Mouse (Mus musculus) NIH3T3 (cell line): ENCODE measurements around the gene Unc45b.
"Not testable (repeated sequence)": the region's sequence is repeated elsewhere in the genome, so short reads cannot be mapped to it uniquely, and the experiment has no call there.

ENCODE experiments used
- DNase-seq: peaks from one replicate; pipeline ENCODE4 v3.0.0-alpha.2; 2012; ENCODE audit warnings: low read depth

The Unc45b gene

DNA sequence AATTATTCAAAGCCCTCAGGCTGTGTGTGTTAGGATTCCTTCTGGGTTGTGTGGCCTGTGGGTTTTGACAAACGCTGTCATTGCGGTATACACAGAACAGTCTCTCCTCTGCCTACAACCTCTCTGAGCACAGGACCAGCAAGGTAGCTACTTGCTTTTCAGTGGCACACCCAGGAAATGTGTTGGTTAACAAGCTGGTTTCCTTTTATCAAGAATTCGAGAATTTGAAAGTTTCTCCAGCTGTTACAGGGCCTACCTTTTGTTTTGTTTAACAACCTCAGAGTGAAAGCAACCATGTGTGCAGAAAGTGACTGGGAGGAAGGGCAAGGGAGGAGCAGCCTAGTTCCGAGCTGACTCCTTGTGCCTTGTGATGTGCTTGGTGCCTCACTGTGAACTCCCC, 37.1 kb downstream of the Unc45b start:
- DNase-seq = no peak

DNA sequence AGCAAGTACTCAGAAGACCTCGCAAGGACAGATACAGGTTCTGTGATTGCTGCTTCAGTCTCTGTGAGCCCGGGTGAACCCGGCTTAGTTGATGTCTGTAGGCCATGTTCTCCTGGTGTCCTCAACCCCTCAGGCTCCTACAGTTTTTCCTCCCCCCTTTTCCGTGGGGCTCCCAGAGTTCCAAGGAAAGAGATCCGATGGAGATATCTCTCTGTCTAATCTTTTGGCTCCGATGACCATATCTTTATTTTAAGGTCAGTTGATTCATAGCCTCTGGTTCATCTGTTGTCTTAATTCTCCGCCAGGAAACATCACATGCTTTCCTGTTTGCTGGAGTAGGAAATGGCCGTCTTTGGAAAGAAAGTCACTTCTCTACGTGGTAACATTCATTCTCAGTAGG, 38.7 kb downstream of the Unc45b start:
- no peak for DNase-seq

DNA sequence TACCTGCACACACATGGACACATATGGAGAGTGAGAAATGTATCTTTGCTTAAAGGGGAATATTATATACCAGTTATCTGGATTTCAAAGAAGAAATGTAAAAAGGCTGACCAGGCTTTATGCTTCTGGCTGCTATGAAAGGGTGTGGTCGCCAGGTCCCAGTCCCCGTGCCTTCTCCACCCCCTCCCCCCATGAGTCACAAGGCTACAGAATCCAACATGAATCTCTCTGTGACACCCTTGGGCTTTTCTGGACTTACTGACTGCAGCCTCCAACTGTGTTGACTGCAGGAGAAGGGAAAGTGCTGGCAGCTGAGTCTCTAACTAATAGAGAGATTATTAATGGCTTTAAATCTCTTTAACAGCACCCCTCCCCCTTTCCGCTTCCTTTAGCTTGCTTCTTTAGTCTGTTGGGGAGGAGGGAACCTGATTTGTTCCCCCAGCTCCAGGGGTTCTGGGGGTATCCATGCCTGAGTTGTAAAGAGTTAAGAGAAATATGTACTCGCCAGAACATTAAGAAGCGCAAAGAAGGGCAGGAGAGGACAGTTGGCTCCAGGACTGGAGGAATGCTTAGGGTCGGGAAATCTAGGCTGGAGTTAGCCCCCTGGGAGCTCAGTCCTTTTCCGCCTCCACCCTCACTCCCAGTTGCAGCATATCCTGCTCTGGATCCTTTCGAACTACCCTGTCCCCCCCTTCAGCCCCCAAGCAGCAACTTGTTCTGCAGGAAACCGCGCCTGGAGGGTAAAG, 40.6 kb downstream of the Unc45b start, which contains the start of gene Slfn5:
TSS of gene Slfn5 (plus strand) at position 614 of the 746 bp plus-strand sequence.
- no peak for DNase-seq

DNA sequence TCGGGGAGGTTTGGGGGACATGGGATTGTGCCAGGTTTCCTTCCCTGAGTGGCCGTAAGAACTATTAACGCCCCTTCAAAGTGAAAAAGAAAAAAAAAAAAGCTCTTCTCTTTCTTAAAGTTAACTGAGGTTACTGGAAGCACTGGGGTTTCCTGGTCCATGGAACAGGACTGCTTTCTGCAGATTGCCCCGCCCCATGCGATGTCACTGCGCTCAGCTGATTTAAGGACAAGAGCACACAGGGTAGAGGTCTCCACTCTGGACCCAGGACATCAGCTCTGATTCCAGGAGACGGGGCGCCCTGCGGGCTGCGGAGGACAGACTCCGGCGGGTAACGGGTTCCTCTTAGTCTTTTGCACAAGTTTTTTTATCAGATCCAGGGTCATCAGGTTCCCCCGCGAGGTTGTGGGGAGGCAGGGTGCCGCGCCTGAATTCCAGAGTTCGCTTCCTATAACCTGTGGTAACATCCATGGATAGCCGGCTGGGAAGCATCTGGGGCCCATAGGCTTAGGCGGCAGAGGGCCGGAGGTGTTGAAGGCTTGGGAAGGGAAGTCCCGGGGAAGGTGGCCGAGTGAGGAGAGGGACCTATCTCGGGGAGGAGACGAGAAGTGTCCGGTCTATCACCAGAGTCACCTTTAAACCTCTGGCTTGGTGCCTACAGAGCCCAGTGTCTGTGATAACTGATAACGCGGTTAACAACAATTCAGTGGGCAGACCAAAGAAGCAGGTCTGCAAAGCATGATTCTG, 41.7 kb downstream of the Unc45b start:
- no peak for DNase-seq

DNA sequence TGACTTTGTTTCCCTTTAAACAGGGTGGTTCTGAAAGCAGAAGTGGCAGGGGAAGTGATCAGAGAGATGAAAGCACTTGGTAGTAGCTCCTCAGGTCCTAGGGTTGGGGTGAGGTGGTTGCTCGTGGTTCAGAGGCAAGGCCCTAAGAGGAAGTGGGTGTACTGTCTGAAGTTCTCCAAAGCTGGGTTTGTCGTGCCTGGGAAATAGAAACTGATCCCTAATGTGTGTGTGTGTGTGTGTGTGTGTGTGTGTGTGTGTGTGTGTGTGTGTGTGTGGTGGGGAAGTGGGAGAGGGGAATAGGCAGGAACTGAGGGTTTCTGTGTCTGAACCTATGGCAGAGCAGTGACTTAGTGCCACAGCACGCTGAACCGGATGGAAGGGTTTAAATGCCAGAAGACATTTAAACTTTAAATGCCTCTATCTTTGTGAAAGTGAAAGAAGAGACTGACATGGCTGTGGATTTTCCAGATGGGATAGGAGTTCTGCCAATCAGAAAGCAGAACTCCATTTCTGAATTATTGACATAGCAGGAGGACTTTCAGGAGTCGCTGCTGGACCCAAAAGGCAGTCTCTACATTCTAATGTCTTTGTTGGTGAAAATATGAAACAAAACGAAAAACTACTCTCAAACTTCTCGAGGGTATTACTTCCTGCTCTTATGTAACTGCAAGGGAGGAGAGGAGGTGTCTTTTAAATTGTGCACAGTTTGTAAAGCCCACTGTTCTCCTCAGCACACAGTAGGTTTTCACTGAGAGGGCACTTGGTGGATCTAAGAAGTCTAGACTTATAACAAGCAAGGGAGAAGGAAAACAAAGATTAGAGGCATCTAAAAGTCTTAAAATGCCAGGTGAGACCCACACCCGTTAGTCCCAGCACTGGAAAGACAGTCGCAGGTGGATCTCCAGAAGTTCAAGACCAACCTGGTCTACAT, 42.5 kb downstream of the Unc45b start:
- no peak for DNase-seq

DNA sequence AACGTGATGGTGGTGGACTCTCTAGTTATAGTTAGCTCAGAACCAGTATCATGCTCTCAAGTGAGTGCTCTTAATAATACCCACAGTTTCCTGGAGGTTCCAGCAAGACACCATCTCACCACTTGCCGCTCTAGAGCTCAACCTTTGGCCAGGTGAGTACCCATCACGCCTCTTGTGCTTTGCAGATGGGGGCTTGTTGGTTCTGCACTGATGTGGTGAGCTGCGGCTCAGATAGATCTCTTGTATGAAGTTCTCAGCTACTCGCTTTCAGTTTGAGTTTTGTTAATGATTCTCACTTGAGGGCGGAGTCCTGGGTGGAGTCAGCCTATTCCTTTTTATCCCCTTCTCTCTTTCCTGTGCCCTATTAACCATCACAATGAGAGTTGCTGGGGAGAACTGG, 44.3 kb downstream of the Unc45b start:
- no peak for DNase-seq

DNA sequence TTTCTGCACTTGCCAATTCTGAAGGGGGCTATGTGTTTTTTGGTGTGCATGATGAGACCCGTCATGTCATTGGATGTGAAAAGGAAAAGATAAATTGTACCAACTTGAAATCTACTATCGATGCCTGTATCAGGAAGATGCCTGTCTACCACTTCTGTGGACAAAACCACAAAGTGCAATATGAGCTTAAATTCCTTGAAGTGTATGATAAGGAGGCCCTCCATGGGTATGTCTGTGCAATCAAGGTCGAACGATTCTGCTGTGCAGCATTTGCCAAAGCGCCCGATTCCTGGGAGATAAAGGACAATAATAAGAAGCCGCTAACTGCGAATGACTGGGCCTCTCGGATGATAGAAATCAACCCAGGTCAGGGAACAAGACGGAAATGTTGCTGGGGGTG, 46.6 kb downstream of the Unc45b start:
- no peak for DNase-seq

DNA sequence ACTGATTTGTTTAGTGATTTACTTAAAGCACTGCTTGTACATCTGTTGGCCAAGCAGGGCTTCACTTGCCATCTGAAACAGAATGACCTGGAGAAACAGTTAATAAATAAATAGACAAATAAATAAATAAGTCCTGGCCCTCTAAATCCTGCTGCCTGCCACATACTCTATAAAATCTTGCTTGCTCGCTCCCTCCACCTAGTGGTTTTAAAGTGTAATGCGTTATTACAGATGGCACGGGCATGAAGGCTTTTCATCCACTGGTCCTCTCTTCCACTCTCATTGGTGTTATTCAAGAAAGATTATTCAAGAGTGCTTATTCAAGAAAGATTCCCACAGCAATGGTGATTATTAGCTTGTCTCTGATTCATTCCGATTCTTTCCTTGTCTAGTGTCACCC, 49.3 kb downstream of the Unc45b start:
- peak; percentile 73 for DNase-seq

DNA sequence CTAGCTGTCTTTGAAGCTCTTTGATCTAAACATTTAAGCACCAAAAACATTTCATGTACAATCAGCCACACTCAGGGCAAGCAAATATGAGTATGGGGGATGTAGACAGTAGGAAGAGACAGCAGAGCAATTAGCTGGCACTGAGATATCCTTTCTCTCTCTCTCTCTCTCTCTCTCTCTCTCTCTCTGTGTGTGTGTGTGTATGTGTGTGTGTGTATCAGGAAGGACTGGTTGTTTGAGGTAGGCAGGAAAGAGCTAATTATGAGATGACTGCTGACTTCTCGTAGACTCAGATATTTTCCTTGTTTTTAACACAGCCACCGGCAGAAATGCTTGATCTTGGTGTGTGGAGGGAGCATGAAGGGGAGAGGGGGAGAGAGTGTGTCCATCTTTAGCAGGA, 51.4 kb downstream of the Unc45b start:
- DNase-seq = no peak

DNA sequence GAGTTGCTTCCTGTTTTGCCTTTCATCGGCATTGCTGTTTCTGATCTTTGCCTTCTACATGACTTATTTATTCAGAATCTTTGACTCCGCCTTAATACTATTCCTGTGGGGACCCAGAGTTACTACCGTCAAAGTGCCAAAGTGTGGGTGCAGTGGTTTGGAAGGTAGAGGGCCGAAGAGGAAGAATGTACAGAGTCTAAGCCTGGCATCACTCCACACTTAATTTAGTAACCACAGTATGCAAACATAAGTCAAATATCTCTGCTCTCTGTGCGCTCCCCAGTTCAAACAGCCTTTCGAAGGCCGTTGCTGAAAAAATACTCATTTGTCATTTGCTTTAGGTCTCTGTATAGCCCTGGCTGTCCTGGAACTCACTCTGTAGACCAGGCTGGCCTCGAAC, 51.9 kb downstream of the Unc45b start:
- DNase-seq = no peak

DNA sequence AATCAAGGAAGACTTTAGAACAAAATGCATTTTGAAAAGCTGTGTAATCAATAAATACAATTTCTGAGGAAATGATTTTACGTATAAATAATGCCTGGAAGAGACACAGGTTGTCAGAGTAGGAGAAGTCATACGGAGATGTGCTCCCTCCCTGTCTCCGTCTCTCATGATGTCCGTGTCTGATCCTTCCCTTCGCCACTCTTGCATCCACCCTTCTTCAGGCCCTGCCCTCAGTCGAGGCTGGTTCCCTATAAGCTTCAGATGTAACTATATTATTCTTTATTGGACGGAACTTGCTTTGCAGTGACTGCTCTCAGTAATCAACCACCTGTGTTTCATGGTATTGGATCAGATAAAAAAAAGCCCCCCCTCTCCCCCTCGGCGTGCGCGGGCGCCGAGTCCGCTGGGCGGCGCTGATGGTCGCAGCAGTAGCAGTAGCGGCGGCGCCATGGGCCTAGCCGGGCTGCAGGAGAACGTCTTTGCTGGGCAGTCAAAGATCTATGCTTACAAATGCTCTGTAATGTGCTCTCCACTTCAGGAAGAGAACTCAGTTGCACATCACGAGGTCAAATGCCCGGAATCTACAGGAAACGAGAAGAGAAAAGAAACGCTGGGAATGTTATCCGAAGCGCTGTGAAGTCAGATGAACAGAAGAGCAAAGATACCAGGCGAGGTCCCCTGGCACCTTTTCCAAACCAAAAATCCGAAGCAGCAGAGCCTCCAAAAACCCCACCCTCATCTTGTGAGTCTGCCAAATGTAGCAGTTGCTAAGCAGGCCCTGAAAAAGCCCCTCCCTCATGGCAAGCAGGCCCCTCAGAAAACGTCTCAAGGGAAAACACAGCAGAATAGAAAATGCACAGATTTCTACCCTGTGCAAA, 60.6 kb downstream of the Unc45b start:
- DNase-seq = peak; percentile 18

DNA sequence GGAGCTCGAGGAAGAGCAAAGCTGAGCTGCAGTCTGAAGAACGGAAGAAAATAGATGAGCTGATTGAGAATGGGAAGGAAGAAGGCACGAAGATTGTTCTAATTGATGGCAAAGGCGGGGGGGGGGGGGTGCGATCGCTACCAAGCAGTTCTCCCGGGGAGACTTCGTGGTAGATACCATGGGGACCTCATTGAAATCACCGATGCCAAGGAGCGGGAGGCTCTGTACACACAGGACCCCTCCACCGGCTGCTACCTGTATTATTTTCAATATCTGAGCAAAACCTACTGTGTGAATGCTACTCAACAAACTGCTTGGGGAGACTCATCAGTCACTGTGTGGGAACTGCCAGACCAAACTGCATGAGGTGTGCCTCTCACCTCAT, 61.2 kb downstream of the Unc45b start:
- no peak for DNase-seq

DNA sequence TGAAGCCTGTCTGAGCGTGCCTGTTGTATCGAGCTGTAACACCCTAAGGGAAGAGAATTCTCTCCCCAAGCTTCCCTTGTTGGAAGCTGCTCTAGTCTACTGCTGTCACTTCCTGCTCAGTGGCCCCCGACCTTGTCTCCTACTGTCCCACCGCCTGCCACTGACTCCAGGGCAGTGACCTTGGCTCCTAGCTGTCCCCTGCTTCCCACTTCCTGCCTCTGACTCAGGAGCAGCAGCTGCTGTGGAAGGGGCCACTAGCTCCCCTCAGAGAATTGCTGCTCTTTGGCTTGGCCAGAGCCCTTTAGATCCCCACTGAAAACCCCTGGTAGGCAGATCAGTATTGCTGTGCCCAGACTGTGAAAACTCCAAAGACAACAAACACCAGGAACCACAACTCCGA, 63.6 kb downstream of the Unc45b start:
- DNase-seq = no peak

DNA sequence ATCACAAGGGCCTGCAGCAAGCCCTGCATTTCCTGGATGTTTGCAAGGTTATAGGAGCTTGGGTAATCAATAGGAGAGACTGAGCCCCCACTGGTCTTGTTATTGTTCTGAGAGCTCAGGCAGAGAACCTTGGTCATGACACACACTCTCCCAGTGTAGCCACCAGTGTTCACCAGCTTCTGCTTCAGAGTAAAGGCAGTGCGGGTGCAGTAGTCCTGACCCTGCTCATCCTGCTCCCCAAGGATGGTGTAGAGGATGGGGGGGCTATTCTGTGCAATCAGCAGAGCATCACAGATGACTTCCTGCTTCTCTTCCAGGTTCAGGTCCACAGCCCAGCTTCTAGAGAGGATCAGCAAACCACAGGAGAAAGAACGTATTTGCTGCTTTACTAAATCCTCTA, 72.1 kb downstream of the Unc45b start:
- not testable (repeated sequence) for DNase-seq

DNA sequence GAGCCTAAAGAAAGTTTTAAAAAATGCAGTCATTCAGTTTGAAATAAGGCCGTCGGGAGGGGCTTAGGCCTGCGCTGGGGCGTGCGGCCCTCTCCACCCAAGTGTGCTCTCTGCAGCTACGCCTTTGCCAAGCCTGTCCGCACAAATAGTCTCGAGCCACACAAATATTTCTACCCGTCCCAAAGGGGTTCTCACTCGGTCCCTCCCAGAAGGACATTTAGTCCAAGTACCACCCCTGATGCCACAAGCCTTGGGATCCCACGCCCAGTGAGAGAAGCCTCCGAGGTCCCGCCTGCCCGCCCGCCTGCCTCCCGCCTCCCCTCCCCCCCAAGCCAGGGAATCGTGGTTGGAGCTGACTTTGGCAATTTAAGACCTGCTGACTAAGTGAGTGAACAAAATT, 72.8 kb downstream of the Unc45b start:
- no peak for DNase-seq

DNA sequence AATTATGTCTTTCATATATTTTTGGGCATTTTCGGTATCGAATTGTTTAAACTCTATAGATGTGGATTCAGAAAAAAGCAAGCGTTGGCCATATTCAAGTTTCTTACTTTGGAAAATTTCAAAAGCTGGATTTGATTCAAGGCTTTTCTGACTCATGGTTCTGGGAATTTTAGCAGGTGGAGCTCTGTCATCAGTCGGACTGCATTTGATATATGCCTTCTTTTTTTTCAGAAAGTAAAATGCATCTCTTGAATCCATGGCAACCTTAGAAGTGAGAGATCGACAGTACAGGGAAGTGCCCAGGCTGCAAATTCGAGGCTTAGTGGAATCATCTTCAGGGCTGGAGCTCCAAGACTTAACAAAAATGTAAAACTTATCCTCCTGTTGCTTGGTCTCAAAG, 77.3 kb downstream of the Unc45b start:
- peak; percentile 63 for DNase-seq

DNA sequence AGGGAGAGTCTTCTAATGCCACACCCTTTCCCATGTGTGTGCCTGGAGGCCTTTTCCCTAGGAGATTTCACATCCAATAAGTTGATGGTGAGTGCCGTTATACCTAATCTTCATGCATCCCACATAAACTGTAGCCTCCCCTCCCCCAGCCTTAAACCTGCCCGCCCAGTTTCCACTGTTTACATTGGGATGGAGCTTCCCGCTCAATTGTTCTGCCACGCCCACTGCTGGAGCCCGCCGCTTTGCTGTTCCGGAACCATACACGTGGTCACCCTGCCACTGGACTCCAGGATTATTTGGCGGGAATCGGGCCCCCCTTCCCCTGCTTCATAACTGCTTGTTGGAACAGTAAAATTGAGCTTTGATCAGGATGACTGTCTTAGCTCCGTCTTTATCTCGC, 79.0 kb downstream of the Unc45b start:
- no peak for DNase-seq

DNA sequence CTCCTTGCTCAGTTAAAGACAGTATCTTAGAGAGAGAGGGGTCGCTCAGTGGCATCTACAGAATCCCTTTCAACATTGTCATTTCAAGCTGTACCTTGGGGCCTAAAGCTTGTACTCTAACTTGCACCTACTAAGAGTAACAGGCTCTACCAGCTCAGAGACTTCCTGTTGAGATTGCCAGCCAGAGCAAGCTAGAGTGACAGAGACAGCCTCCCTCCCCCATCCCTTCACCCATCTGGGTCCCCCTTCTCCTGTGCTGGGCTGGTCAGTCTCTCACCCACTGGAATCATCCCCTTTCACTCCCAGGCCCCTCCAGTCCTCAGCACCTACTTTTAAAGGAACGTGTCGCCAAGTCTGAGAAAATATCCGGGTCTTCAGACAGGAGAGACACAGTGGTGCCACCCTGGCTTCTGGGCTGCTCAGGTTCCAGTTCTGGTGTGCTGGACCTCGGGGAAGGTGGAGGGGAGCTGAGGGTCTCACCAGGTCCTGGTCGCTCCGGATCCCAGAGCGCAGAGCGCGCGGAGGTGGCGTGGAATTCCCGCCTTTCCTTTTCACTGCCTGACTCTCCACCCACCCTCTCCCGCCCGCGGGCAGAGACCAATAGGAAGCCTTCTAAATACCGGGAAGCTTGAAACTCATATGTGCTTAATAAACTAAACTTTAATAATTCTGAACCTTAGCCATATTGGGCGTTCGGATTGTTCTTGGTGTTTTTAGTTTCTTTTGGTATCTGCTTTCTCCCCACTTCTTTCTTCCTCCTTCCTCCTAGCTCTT, 80.4 kb downstream of the Unc45b start:
- peak; percentile 83 for DNase-seq

DNA sequence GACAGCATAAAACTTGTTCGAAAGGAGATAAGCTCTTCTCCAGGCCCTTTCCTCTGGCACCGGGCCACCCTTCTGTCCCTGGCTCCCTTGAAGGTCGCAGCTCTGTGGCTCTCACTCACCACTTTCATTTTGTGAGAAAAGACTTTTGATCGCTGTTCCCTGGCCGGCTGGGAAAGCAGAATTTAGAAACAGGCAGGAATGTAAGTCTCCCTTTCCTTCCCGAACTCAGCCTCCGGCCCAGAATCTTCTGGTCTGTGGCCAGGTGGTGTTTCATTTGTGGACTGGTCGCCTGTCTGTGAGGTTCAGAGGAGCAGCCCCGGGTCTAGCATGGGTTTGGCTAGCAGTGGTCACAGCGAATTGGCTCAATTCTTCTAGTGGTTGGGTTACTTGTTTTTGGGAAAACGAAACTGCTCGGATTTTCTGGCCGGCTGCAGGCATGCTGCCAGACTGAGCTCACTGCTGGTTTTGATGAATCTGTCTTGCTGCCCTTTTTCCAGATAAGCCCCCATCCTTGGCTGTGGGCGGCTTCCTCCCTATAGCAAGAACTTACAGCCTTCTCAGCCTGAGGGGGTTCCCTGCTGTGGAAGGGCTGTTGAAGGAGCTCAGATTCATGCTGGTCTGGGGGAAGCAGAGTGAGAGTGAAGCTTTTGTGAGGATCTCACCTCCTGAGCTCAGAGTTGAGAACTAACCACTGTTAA, 81.3 kb downstream of the Unc45b start, which contains the start of gene Slfn9:
TSS of gene Slfn9 (minus strand) at position 362 of the 698 bp plus-strand sequence.
- DNase-seq = peak; percentile 75
